ENCODE assay signal across 8 mouse cellular contexts in the genomic region with DNA sequence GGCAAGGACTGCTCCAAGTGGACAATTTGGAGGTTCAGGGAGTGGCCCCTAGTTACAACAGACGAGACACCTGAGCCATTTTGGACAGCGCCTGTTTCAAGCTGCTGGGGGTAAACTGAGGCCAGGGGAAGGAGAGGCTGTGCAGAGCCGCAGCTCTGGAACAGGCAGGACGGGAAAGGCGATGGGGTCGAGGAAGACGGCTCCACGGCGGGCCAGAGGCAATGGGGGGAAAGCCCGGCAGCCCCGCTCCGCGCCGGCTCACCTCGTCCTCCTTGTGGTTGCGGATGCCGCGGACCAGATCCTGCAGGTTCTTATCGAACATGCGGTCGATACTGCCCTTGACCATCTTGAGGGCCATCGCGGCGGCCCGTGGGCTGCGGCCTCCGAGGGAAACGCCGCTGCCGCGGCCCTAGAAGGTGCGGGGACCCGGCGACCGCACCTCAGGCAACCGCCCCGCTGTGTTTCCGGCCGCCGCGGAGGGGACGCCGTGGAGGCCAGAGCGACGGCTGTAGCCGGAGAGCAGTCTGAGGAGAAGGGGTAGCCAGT. TPM values are rescaled to one million over a fixed set of nuclear protein-coding genes. Genes with fewer than 3 reads are reported as not detected.
DNase-seq lines count a peak whose midpoint lies in the region; ATAC-seq lines count a peak whose summit lies in the region.

No protein-coding gene starts in this region.

- peak overlapping the region; percentile 99 for H3K4me3 ChIP-seq in neural tube, embryonic 11.5 days (ENCODE audit: low read depth, low read length)
- H3K4me3 ChIP-seq in hindbrain, embryonic 13.5 days, result peak overlapping the region; percentile 98
- peak overlapping the region; percentile 87 for H3K4me3 ChIP-seq in midbrain, embryonic 11.5 days (ENCODE audit: low read depth, low read length)

- WGBS in neural tube, embryonic 11.5 days, result 1% methylated on average over 46 of the region's 46 CpGs
- under 1% methylated on average over 46 of the region's 46 CpGs for WGBS in hindbrain, embryonic 13.5 days
- under 1% methylated on average over 46 of the region's 46 CpGs for WGBS in midbrain, embryonic 11.5 days

- H3K9me3 ChIP-seq in neural tube, embryonic 11.5 days (ENCODE audit: control insufficient read depth, low read length), result no peaks in the 10 kb centered on the region
- no peaks in the 10 kb centered on the region for H3K9me3 ChIP-seq in hindbrain, embryonic 13.5 days
- H3K9me3 ChIP-seq in midbrain, embryonic 11.5 days (ENCODE audit: control insufficient read depth, low read length), result no peaks in the 10 kb centered on the region

- H3K9ac ChIP-seq in neural tube, embryonic 11.5 days (ENCODE audit: low read length), result peak overlapping the region; percentile 94
- peak overlapping the region; percentile 95 for H3K9ac ChIP-seq in hindbrain, embryonic 13.5 days
- peak overlapping the region; percentile 92 for H3K9ac ChIP-seq in midbrain, embryonic 11.5 days (ENCODE audit: low read length)

- 0 out of 2 replicates have a peak, but pooled peaks cover 2% of the 10 kb centered on the region for H3K36me3 ChIP-seq in neural tube, embryonic 11.5 days (ENCODE audit: control insufficient read depth, insufficient read depth, low read length)
- peaks cover 6% of the 10 kb centered on the region; the same call in 1 of the 2 replicates for H3K36me3 ChIP-seq in hindbrain, embryonic 13.5 days
- H3K36me3 ChIP-seq in midbrain, embryonic 11.5 days (ENCODE audit: control insufficient read depth, insufficient read depth, low read length), result no peaks in the 10 kb centered on the region

- H3K4me1 ChIP-seq in neural tube, embryonic 11.5 days (ENCODE audit: control insufficient read depth, insufficient read depth, low read length), result peaks cover 16% of the 10 kb centered on the region
- peaks cover 49% of the 10 kb centered on the region for H3K4me1 ChIP-seq in hindbrain, embryonic 13.5 days (replicated peaks)
- H3K4me1 ChIP-seq in midbrain, embryonic 11.5 days (ENCODE audit: control insufficient read depth, insufficient read depth, low read length), result peaks cover 17% of the 10 kb centered on the region

- no peaks in the 10 kb centered on the region for H3K27me3 ChIP-seq in neural tube, embryonic 11.5 days (ENCODE audit: control insufficient read depth, insufficient read depth, low read length)
- H3K27me3 ChIP-seq in hindbrain, embryonic 13.5 days, result no peaks in the 10 kb centered on the region
- no peaks in the 10 kb centered on the region for H3K27me3 ChIP-seq in midbrain, embryonic 11.5 days (ENCODE audit: control insufficient read depth, insufficient read depth, low read length)

- no peak for ATAC-seq in neural tube, embryonic 11.5 days (ENCODE audit: insufficient read depth, low FRiP score, low TSS enrichment)
- peak; percentile 17 for ATAC-seq in hindbrain, embryonic 13.5 days (ENCODE audit: low FRiP score)
- ATAC-seq in midbrain, embryonic 11.5 days (ENCODE audit: low FRiP score), result no peak

- H3K4me2 ChIP-seq in neural tube, embryonic 11.5 days (ENCODE audit: low read depth), result peak overlapping the region; percentile 94
- peak overlapping the region; percentile 99 for H3K4me2 ChIP-seq in hindbrain, embryonic 13.5 days
- peak overlapping the region; percentile 70 for H3K4me2 ChIP-seq in midbrain, embryonic 11.5 days

- intact Hi-C loops in left cerebral cortex, postnatal 25 days (cut with DNase I), result loop anchor here (2.0 kb wide), 1 partner anchor 39 kb away; a partner anchor contains a TSS

- DNase-seq in cerebellum, adult 9-10 months, result peak; percentile 59
- DNase-seq in cerebellum, postnatal 25 days, result no peak
- no peak for DNase-seq in neural tube, embryonic 11.5 days (ENCODE audit: low spot score)
- no peak for DNase-seq in neural tube, embryonic 10.5 days (ENCODE audit: extremely low spot score, low spot score)
- no peak for DNase-seq in midbrain, embryonic 11.5 days (ENCODE audit: low spot score, missing footprints)
- no peak for DNase-seq in B cell, adult 2 months
- no peak for DNase-seq in left cerebral cortex, postnatal 25 days (ENCODE audit: low spot score in 2 of 2)

- H3K27ac ChIP-seq in neural tube, embryonic 11.5 days (ENCODE audit: low read depth, low read length), result peak overlapping the region; percentile 68
- H3K27ac ChIP-seq in hindbrain, embryonic 13.5 days, result peak overlapping the region; percentile 84
- H3K27ac ChIP-seq in midbrain, embryonic 11.5 days (ENCODE audit: low read depth, low read length), result no peak overlapping the region; the same call in 1 of the 2 replicates

RNA-seq across cellular contexts. Expression of a gene that starts 0.4 kb away (rescaled TPM):
- polyA plus RNA-seq in neural tube, embryonic 11.5 days (2014; fragmentation: Nextera tagmentation; extraction: Ambion mirVana), result 69.3 and 79.1 TPM in 2 replicates
- 100 and 101 TPM in 2 replicates for polyA plus RNA-seq in hindbrain, embryonic 13.5 days (2015; fragmentation: Nextera tagmentation; extraction: Ambion mirVana)
- polyA plus RNA-seq in midbrain, embryonic 11.5 days (2014; fragmentation: Nextera tagmentation; extraction: Ambion mirVana), result 63.2 and 68.4 TPM in 2 replicates
- total RNA-seq in left cerebral cortex, postnatal 25 days (2021), result 100 to 1,000 TPM; 142 to 145 TPM

RNA-seq across cellular contexts. Expression of a gene that starts 13.3 kb away (rescaled TPM):
- 23.9 and 24.3 TPM in 2 replicates for polyA plus RNA-seq in neural tube, embryonic 11.5 days (2014; fragmentation: Nextera tagmentation; extraction: Ambion mirVana)
- polyA plus RNA-seq in hindbrain, embryonic 13.5 days (2015; fragmentation: Nextera tagmentation; extraction: Ambion mirVana), result 18.9 and 19.4 TPM in 2 replicates
- polyA plus RNA-seq in midbrain, embryonic 11.5 days (2014; fragmentation: Nextera tagmentation; extraction: Ambion mirVana), result 15.4 and 18.8 TPM in 2 replicates
- 10 to 100 TPM; 46.5 to 56.0 TPM for total RNA-seq in left cerebral cortex, postnatal 25 days (2021)

RNA-seq across cellular contexts. Expression of a gene that starts 39.7 kb away (rescaled TPM):
- 10.6 and 11.5 TPM in 2 replicates for polyA plus RNA-seq in neural tube, embryonic 11.5 days (2014; fragmentation: Nextera tagmentation; extraction: Ambion mirVana)
- polyA plus RNA-seq in hindbrain, embryonic 13.5 days (2015; fragmentation: Nextera tagmentation; extraction: Ambion mirVana), result 36.4 and 42.8 TPM in 2 replicates
- polyA plus RNA-seq in midbrain, embryonic 11.5 days (2014; fragmentation: Nextera tagmentation; extraction: Ambion mirVana), result 6.7 and 6.9 TPM in 2 replicates
- 10 to 100 TPM; 35.9 to 42.5 TPM for total RNA-seq in left cerebral cortex, postnatal 25 days (2021)

RNA-seq across cellular contexts. Expression of a gene that starts 39.9 kb away (rescaled TPM):
- 58.9 and 60.3 TPM in 2 replicates for polyA plus RNA-seq in neural tube, embryonic 11.5 days (2014; fragmentation: Nextera tagmentation; extraction: Ambion mirVana)
- 51.8 and 56.8 TPM in 2 replicates for polyA plus RNA-seq in hindbrain, embryonic 13.5 days (2015; fragmentation: Nextera tagmentation; extraction: Ambion mirVana)
- 50.2 and 52.7 TPM in 2 replicates for polyA plus RNA-seq in midbrain, embryonic 11.5 days (2014; fragmentation: Nextera tagmentation; extraction: Ambion mirVana)
- total RNA-seq in left cerebral cortex, postnatal 25 days (2021), result 10 to 100 TPM; 13.4 to 15.8 TPM

RNA-seq across cellular contexts. Expression of a gene that starts 56.3 kb away (rescaled TPM):
- polyA plus RNA-seq in neural tube, embryonic 11.5 days (2014; fragmentation: Nextera tagmentation; extraction: Ambion mirVana), result 96.6 and 101 TPM in 2 replicates
- polyA plus RNA-seq in hindbrain, embryonic 13.5 days (2015; fragmentation: Nextera tagmentation; extraction: Ambion mirVana), result 55.9 and 61.6 TPM in 2 replicates
- polyA plus RNA-seq in midbrain, embryonic 11.5 days (2014; fragmentation: Nextera tagmentation; extraction: Ambion mirVana), result 92.2 and 104 TPM in 2 replicates
- 10 to 100 TPM; 43.9 to 50.3 TPM for total RNA-seq in left cerebral cortex, postnatal 25 days (2021)
